Mouse (Mus musculus): ENCODE measurements around the gene Fam71e2.

Gene Fam71e2

GRCm38 (mm10) chr7:4777851-4778637, 6.9 kb upstream of the Fam71e2 start:
- DNase-seq (ENCODE audit: low read depth, low spot score) = no peak

GRCm38 (mm10) chr7:4776861-4777830, 6.0 kb upstream of the Fam71e2 start:
- no peak for DNase-seq (ENCODE audit: low read depth, low spot score)

- no peak for DNase-seq (ENCODE audit: low read depth, low spot score)
Measured at GRCm38 (mm10) chr7:4776131-4776530, 5.0 kb upstream of the Fam71e2 start.

- no peak for DNase-seq (ENCODE audit: low read depth, low spot score)
Measured at GRCm38 (mm10) chr7:4764946-4765710, 6.0 kb downstream of the Fam71e2 start.

- no peak for DNase-seq (ENCODE audit: low read depth, low spot score)
Measured at GRCm38 (mm10) chr7:4759670-4760069, 11.4 kb downstream of the Fam71e2 start.

- DNase-seq (ENCODE audit: low read depth, low spot score) = no peak
Measured at GRCm38 (mm10) chr7:4752821-4753570, 18.1 kb downstream of the Fam71e2 start, which contains the start of gene Cox6b2. Cox6b2 (minus strand) TSS chr7:4753094.

GRCm38 (mm10) chr7:4751971-4752820, 18.9 kb downstream of the Fam71e2 start:
- DNase-seq (ENCODE audit: low read depth, low spot score) = no peak

- DNase-seq (ENCODE audit: low read depth, low spot score) = no peak
Measured at GRCm38 (mm10) chr7:4749169-4749568, 21.9 kb downstream of the Fam71e2 start.

- DNase-seq (ENCODE audit: low read depth, low spot score) = no peak
Measured at GRCm38 (mm10) chr7:4748321-4748720, 22.8 kb downstream of the Fam71e2 start.

GRCm38 (mm10) chr7:4747156-4747899, 23.8 kb downstream of the Fam71e2 start:
- DNase-seq (ENCODE audit: low read depth, low spot score) = no peak

GRCm38 (mm10) chr7:4746326-4746980, 24.6 kb downstream of the Fam71e2 start:
- DNase-seq (ENCODE audit: low read depth, low spot score) = no peak

- DNase-seq (ENCODE audit: low read depth, low spot score) = no peak
Measured at GRCm38 (mm10) chr7:4744886-4745285, 26.2 kb downstream of the Fam71e2 start.

GRCm38 (mm10) chr7:4743354-4743753, 27.7 kb downstream of the Fam71e2 start:
- DNase-seq (ENCODE audit: low read depth, low spot score) = no peak

- no peak for DNase-seq (ENCODE audit: low read depth, low spot score)
Measured at GRCm38 (mm10) chr7:4742482-4742819, 28.7 kb downstream of the Fam71e2 start.

GRCm38 (mm10) chr7:4741672-4742481, 29.2 kb downstream of the Fam71e2 start:
- DNase-seq (ENCODE audit: low read depth, low spot score) = no peak

GRCm38 (mm10) chr7:4741151-4741550, 30.0 kb downstream of the Fam71e2 start:
- no peak for DNase-seq (ENCODE audit: low read depth, low spot score)

- no peak for DNase-seq (ENCODE audit: low read depth, low spot score)
Measured at GRCm38 (mm10) chr7:4740309-4740727, 30.8 kb downstream of the Fam71e2 start.
